Mouse (Mus musculus): ENCODE measurements around the gene Cyp4f14. TPM values are rescaled to one million over a fixed set of nuclear protein-coding genes. Genes with fewer than 3 reads are reported as not detected.
"Not testable (repeated sequence)": the region's sequence is repeated elsewhere in the genome, so short reads cannot be mapped to it uniquely, and the experiment has no call there.

The Cyp4f14 gene
- polyA plus RNA-seq, 1 experiment: not detected

GRCm38 (mm10) chr17:32872091-32872490 is 45.1 kb downstream of the Cyp4f14 start:
- H3K27ac ChIP-seq (replicated peaks; ENCODE audit: low read depth, low read length): no peak overlapping the region
- no peaks in the 10 kb centered on the region for H3K4me1 ChIP-seq (ENCODE audit: control insufficient read depth, insufficient read depth, insufficient read length, low read length)
- H3K4me3 ChIP-seq (ENCODE audit: insufficient read depth, low read depth, low read length): no peak overlapping the region

GRCm38 (mm10) chr17:32871483-32871882 is 45.7 kb downstream of the Cyp4f14 start:
- Histone ChIP-seq H3K4me3 (ENCODE audit: insufficient read depth, low read depth, low read length) (no peak overlapping the region), H3K27ac (replicated peaks; ENCODE audit: low read depth, low read length) (no peak overlapping the region), H3K4me1 (ENCODE audit: control insufficient read depth, insufficient read depth, insufficient read length, low read length) (no peaks in the 10 kb centered on the region)

GRCm38 (mm10) chr17:32867266-32867665 is 49.9 kb downstream of the Cyp4f14 start:
- H3K4me1 ChIP-seq (ENCODE audit: control insufficient read depth, insufficient read depth, insufficient read length, low read length); H3K27ac ChIP-seq (replicated peaks; ENCODE audit: low read depth, low read length); H3K4me3 ChIP-seq (ENCODE audit: insufficient read depth, low read depth, low read length): not testable (repeated sequence)

GRCm38 (mm10) chr17:32856713-32857112 is 60.4 kb downstream of the Cyp4f14 start:
- not testable (repeated sequence) for H3K27ac ChIP-seq (replicated peaks; ENCODE audit: low read depth, low read length); H3K4me1 ChIP-seq (ENCODE audit: control insufficient read depth, insufficient read depth, insufficient read length, low read length)

More at GRCm38 (mm10) chr17:32856713-32857112, 60.4 kb downstream of the Cyp4f14 start:
- not testable (repeated sequence) for H3K4me3 ChIP-seq (ENCODE audit: insufficient read depth, low read depth, low read length)

Other genes with a start within 250 kb of the Cyp4f14 start
- not detected in 2 replicates for gene Cyp4f15, start 231.7 kb downstream of the Cyp4f14 start, polyA plus RNA-seq (2012; ENCODE audit: insufficient read depth, insufficient read length, missing spikeins)
- 6.1 and 11.0 TPM in 2 replicates for gene Zfp871, start 129.1 kb downstream of the Cyp4f14 start, polyA plus RNA-seq (2012; ENCODE audit: insufficient read depth, insufficient read length, missing spikeins)
- not detected in 2 replicates for gene Zfp811, start 107.4 kb downstream of the Cyp4f14 start, polyA plus RNA-seq (2012; ENCODE audit: insufficient read depth, insufficient read length, missing spikeins)
- 3.2 and 3.4 TPM in 2 replicates for gene Zfp799, start 87.1 kb downstream of the Cyp4f14 start, polyA plus RNA-seq (2012; ENCODE audit: insufficient read depth, insufficient read length, missing spikeins)
- 3.1 and 3.9 TPM in 2 replicates for gene Zfp870, start 25.7 kb downstream of the Cyp4f14 start, polyA plus RNA-seq (2012; ENCODE audit: insufficient read depth, insufficient read length, missing spikeins)
- gene Cyp4f13, start 30.1 kb upstream of the Cyp4f14 start, polyA plus RNA-seq (2012; ENCODE audit: insufficient read depth, insufficient read length, missing spikeins): 29.1 and 29.8 TPM in 2 replicates
- gene Zfp472, start 48.5 kb upstream of the Cyp4f14 start, polyA plus RNA-seq (2012; ENCODE audit: insufficient read depth, insufficient read length, missing spikeins): 0.95 and 5.0 TPM in 2 replicates
- 3.9 and 7.1 TPM in 2 replicates for gene Zfp952, start 75.8 kb upstream of the Cyp4f14 start, polyA plus RNA-seq (2012; ENCODE audit: insufficient read depth, insufficient read length, missing spikeins)
- 1.5 and 3.0 TPM in 2 replicates for gene Zfp763, start 116.1 kb upstream of the Cyp4f14 start, polyA plus RNA-seq (2012; ENCODE audit: insufficient read depth, insufficient read length, missing spikeins)
- gene 4921501E09Rik, start 150.7 kb upstream of the Cyp4f14 start, polyA plus RNA-seq (2012; ENCODE audit: insufficient read depth, insufficient read length, missing spikeins): not detected in 2 replicates
- gene Zfp563, start 172.0 kb upstream of the Cyp4f14 start, polyA plus RNA-seq (2012; ENCODE audit: insufficient read depth, insufficient read length, missing spikeins): 1.7 and 4.3 TPM in 2 replicates
- gene Morc2b, start 222.3 kb upstream of the Cyp4f14 start, polyA plus RNA-seq (2012; ENCODE audit: insufficient read depth, insufficient read length, missing spikeins): not detected in 2 replicates

Data from brown adipose tissue, adult 24 weeks (tissue).